Mouse (Mus musculus): ENCODE results near the gene Map2k5.

Map2k5 gene

GRCm38 (mm10) chr9:63144502-63145248 lies 233.0 kb downstream of the Map2k5 start:
- DNase-seq, result no peak

GRCm38 (mm10) chr9:63143641-63144501 lies 233.8 kb downstream of the Map2k5 start:
- DNase-seq, result no peak

GRCm38 (mm10) chr9:63143227-63143626 lies 234.5 kb downstream of the Map2k5 start:
- DNase-seq, result no peak

DNA sequence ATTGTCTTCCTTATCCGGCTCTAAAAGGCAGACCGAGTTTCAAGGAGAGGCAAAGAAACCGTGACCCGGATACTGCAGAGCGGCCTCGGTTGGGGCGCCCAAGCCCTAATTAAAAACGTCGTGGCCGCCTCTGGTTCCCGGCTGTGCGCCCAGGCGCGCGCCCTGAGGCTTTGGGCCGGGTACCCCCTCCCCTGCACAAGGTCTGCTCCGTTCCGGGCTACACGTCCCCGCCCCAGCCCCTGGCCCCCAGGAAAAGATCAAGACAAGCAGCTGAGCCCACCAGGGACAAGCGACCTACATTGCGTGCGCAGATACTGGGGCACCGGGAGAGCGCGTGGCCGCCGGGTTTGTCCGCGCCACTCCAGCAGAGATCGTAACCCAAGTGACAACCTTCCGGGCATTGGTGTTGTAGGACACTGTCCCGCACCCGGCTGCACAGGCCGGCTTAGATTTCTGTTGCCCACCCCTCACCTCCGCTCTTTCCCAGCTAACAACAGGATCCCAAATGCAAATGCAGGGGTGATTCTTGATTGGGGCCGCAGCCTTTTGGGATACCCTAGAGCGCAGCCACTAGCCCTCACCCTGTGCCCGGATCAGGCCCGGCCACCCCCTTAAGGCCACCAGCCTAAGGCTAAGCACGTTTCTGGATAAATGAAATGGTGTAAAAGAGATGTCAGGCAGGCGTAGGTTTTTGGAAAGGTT lies 235.2 kb downstream of the Map2k5 start:
- no peak for DNase-seq

DNA sequence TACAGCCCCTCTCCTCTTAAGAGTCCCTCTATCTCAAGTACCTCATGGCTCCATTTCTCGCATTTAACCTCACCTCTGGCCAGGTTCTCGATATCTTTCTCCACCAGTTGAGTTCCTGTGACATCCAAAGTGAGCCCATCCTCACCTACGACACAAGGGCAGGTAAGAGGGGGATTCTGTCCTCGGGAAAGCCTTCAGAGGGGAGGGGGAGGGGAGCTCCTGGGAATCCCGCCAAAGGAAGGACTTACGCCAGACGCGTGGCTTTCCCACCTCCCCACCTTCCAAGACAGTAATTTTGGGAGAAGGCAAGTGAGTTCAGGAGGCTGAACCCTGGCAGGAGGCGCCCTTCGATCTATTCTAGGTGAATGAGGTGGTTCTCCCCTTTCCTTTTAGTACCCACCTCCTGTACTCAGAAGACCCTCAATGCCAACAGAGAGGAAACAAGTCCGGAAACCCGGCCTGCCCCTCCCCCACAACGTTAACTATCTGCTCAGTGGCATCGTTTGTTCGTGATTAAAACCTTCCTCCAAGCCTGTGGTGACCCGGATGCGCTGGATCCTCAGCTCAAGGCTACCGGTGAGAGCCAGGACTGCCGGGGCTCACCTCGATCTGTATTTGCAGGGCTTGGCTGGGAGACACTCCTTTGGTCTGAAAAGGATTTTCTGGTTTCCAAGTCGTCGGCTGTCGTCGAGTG lies 235.9 kb downstream of the Map2k5 start:
- no peak for DNase-seq

- no peak for DNase-seq
Measured at GRCm38 (mm10) chr9:63140211-63140610, 237.5 kb downstream of the Map2k5 start.

DNA sequence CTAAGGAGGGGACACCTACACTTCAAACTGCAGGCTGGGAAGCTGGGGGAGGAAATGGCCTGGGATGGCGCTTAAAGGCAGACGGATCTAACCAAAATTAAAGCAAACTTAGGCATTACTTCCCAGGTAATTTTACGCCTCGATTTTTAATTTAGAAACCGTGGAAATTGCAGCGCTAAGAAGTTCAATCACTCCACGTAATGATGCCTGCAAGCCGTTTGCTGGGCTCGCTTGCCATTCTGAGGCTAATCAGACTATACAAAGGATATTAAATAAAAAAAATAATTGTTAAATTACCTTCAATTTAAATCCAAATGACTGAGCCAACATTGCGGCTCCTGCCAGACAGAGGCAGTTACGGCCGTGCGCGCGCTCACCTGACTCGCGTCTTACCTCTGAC lies 238.0 kb downstream of the Map2k5 start:
- DNase-seq, result no peak

- no peak for DNase-seq
Measured at GRCm38 (mm10) chr9:63138481-63138967, 239.2 kb downstream of the Map2k5 start.

GRCm38 (mm10) chr9:63137615-63137915 lies 240.1 kb downstream of the Map2k5 start:
- DNase-seq, result no peak

DNA sequence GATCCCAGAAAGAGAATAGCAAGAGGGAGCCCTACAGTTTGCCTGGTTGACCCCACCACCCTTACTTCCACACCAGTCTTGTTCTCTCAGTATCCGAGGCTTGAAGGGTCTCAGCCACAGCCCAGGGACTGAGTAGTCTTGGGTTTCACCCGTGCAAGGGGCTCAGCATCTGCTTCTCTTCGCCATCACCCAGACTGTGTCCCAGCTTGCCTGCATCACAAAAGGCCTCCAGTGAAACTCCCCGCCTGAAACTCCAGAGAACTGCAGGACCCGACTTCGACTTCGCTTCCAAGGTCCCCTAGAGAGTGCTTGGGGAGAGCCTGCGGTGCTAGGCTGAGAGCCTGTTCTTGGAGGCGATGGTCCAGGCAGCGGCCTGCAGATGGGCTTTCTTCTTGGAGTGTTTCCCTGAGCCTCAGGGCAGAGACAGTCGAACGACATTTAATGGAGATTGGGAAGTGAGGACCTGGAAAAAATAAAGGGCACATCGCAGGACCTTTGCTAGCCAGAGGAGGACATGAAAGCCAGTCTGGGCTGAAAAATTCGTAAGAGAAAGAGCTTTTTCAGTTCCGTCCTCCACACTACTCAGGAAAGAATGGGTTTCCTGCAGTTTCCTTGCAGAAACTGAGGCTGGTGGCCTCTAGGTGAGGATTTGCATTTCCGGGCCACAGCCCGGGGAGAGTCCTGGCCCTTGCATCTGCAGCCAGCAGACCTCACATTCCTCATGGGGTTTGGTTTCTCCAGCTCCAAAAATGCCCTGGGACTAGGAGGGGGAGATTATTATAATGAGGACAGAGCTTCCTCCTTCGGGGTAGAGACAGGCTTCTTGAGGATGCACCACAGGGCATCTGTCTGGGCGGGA lies 240.7 kb downstream of the Map2k5 start:
- no peak for DNase-seq

DNA sequence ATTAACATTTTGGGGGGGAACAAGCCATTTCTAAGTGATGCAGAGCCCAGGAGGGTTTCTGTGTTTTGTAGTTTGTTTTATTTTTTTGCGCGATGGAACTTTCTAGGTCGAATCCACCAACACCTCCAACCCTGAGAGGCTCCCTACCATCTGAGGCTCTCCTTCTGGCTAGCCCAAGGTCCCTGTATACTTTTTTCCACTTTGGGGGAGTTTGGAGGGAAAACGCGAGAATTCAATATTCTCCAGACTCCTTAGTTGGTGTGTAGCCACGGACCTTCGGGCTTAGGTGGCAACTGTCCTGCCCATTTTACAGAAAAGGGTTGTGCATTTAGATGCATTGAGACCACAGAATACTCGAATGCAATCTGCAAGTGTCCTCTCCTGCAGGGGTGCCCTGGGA lies 241.5 kb downstream of the Map2k5 start:
- DNase-seq, result no peak

DNA sequence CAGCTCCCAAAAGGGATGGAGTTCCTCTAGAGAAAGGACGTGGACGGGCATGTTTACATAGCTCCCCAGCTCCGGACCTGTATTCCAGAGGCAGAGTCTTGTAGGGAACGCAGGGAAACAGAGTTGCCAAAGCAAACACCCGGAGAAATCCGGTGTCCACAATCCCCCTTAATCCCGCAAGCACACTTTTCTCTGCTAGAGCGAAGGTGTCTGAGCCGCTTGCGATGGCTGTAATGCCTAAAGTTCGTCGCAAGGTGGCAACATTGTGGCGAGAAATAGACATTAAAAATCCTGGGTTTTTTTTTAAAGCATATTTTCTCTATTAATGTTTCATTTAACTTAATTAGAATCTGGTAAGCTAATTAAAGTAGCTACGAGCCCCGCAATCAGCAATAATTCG lies 241.9 kb downstream of the Map2k5 start:
- peak; percentile 62 for DNase-seq

DNA sequence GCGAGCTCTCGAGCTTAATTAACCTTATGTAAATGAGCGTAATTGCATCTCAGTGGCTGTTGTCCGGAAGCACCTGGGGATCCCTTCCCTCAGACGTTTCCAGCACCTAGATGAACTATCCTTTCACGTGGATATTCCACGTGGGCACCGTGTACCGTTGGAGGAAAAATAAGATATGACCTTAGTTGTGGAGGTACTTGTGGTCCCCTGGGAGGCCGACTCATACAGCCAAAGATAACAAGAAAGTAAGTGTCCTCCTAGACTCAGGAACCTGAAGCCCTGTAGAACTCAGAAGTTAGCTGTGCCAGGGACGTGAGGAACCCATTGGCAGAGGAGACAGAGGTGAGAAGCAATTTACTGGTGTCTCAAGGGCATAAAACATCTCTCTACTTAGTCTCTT lies 242.3 kb downstream of the Map2k5 start:
- DNase-seq, result peak; percentile 42

DNA sequence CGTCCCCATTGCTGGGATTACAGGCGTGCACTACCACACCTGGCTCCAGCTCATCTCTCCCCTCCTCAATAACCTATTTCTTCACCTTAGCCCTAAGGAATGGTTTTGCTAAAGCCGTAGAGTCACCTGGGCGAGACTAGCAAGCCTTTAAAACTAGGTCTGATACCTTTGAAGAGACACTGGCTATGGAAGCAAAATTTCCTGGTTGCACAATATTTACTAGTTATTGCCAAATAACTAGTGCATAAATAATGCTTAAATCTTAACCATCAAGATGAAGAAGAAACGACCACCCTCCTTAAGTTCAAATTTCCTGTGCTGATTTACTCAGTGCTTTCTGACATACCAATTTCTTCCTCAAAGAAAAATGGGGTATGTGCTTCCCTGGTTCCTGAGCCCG lies 244.0 kb downstream of the Map2k5 start:
- no peak for DNase-seq

DNA sequence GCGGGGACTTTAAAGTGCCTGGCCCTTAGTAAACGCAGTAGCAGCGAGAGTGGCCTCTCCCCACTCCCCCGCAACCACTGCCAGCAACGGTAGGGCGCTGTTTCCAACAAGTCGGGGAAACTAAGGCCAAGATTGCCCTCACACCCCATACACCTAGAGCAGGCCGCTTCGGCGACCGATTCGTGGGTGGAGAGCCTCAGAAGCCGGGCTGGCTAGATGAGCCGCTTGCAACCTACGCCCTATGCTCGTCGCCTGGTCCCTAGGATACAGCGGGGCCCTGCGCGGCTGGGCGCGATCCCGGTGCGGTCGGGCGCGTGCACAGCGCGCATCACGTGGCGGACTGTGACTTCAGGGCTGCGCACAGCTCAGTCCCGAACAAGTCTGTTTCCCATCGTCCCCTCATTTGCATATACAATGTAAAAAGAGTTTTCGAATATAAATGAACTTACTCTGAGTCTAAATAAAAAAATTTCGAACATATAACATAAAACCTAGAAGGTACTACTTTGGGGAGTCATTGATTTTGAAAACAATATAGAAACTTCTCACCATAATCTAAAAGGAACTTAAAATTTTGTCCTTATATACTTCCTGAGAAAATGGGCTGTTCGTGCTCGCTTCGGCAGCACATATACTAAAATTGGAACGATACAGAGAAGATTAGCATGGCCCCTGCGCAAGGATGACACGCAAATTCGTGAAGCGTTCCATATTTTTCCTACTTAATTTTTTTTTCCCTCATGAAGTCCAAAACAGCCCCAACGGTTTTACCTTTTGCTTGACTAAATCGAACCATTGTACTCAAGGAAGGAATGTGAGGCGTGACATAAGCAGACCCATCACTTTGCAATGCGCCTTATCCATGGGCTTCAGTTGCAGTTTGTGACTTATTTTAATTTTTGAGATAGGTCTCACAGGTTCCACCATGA lies 244.8 kb downstream of the Map2k5 start:
- peak; percentile 97 for DNase-seq

- peak; percentile 72 for DNase-seq
Measured at GRCm38 (mm10) chr9:63131957-63132602, 245.6 kb downstream of the Map2k5 start.

DNA sequence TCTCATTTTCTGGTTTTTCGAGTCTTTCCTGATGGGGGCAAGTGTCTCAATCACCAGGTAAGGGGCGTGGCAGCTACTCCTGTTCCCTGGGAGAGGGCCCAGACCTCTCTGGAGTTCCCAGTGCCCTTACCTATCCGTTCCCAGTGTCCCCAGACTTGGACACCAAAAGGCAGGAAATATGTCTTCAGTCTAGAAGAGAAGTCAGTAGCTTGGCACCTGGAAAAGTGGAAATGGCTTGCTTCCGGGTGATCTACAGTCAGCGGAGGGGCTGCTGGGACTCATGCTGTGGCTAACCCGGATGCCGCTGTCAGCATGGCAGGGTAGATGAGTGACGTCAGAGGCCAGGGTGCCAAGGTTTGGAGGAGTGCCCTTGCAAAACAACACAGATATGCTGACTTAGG lies 248.1 kb downstream of the Map2k5 start:
- peak; percentile 39 for DNase-seq

GRCm38 (mm10) chr9:63124512-63124911 lies 253.2 kb downstream of the Map2k5 start:
- no peak for DNase-seq

DNA sequence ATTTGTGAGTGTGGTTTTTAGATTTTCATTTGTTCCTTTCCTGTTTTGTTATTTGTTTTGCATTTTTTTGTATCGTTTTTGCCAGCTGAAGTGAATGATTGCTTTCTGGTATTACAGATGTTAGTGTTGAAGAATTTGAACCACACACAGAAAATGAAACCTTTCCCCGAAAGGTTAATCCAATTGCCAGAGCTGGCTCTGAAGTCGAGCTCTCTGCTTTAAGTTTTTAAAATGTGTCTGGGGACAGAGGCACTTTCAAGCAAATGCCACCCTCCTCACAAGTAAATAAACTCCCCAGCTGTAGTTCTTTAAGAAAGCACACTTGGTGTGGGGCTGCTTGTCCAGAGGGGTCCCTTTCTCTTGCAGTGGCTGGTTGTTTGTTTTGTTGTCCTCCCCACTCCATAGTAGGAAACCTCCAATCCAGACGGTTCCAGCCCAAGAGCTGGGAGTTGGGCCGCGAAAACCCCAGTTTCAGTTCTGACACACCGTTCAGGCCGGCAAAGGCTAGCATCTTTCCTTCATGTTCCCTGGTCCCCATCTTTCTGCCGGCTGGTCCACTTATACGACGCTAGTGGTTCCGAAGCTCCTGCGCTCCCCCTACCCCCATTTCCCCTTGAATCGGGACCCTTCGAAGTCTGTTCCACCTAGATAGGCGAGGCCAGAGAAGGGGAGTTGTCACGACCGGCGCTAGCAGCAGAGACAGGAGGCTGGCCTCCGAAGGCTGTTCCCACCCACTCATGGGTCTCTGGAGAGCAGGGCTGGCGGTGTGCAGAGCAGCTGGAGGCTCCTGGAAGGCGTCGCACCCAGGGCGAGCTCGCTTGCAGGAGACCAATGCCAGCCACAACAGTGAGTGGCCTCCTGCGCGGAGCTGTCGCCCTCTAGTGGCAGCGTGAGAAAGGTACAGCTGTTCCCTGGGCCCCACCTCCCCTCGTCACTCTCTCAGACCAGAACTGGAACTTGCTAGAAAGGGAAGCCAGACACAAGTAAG lies 254.0 kb downstream of the Map2k5 start:
- peak; percentile 81 for DNase-seq
